Mouse (Mus musculus) stomach, postnatal 0 days (tissue): ENCODE data around the gene Rsph10b. TPM values are rescaled to one million over a fixed set of nuclear protein-coding genes. Genes with fewer than 3 reads are reported as not detected.

ENCODE experiments used
- ATAC-seq: fragments of 200-750 bp; cut with Nextera tagmentation; 2 replicates; pipeline ENCODE4 v1.8.0; 2017; ENCODE audit not compliant: low FRiP score, low TSS enrichment
- DNase-seq: peaks from one replicate; pipeline ENCODE4 v3.0.0-alpha.2; 2016; ENCODE audit warnings: low spot score
- H3K27ac ChIP-seq: fragments of 300-500 bp; sonication (generic); replicated peaks from 2 replicates; pipeline ENCODE4 v1.5.1; 2014; ENCODE audit warnings: mild to moderate bottlenecking, control low read depth
- H3K27me3 ChIP-seq: fragments of 300-500 bp; sonication (generic); 2 replicates; pipeline ENCODE4 v1.6.1; 2014; ENCODE audit warnings: low read length; ENCODE audit not compliant: control insufficient read depth, insufficient read depth
- H3K36me3 ChIP-seq: fragments of 300-500 bp; sonication (generic); 2 replicates; pipeline ENCODE4 v1.6.1; 2014; ENCODE audit warnings: low read length, mixed read lengths; ENCODE audit not compliant: control insufficient read depth, insufficient read depth
- H3K4me1 ChIP-seq: fragments of 300-500 bp; sonication (generic); replicated peaks from 2 replicates; pipeline ENCODE4 v1.6.1; 2014; ENCODE audit warnings: antibody characterized with exemption; ENCODE audit not compliant: control insufficient read depth, insufficient read depth
- H3K4me2 ChIP-seq: fragments of 300-500 bp; sonication (generic); replicated peaks from 2 replicates; pipeline ENCODE4 v1.6.1; 2014; ENCODE audit warnings: low read depth, mild to moderate bottlenecking, control low read depth, moderate library complexity
- H3K4me3 ChIP-seq: fragments of 300-500 bp; sonication (generic); 2 replicates; pipeline ENCODE4 v1.5.1; 2014; ENCODE audit warnings: low read depth, low read length, control low read depth
- H3K9ac ChIP-seq: fragments of 300-500 bp; sonication (generic); 2 replicates; pipeline ENCODE4 v1.6.1; 2014; ENCODE audit warnings: mild to moderate bottlenecking, low read length, control low read depth, mixed read lengths
- H3K9me3 ChIP-seq: fragments of 300-500 bp; sonication (generic); 2 replicates; pipeline ENCODE4 v1.6.1; 2016; ENCODE audit warnings: low read length; ENCODE audit not compliant: control insufficient read depth
- CTCF ChIP-seq: IDR thresholded peaks from 2 replicates; pipeline ENCODE4 v1.5.1; 2016; ENCODE audit warnings: antibody characterized with exemption, low read depth, mild to moderate bottlenecking, moderate library complexity
- EP300 ChIP-seq: optimal IDR thresholded peaks from 2 replicates; pipeline ENCODE3; 2016; ENCODE audit warnings: antibody characterized with exemption
- WGBS: fragments of 180-500 bp; shearing (Covaris S2); extraction: QIAGEN DNeasy Blood & Tissue Kit; methylation state at CpG from one replicate; pipeline ENCODE4 v1.1.7; 2014; 5-methylcytosine and 5-hydroxymethylcytosine counted together
- polyA plus RNA-seq: library from polyadenylated mRNA; unstranded; fragments of >200 nt; fragmentation: Nextera tagmentation; extraction: Ambion mirVana; gene quantifications from 2 replicates; pipeline ENCODE4 v1.2.1, GENCODE M21; 2015

The Rsph10b gene
- polyA plus RNA-seq, 1 experiment from 2014 or later = 0.19 TPM

DNA sequence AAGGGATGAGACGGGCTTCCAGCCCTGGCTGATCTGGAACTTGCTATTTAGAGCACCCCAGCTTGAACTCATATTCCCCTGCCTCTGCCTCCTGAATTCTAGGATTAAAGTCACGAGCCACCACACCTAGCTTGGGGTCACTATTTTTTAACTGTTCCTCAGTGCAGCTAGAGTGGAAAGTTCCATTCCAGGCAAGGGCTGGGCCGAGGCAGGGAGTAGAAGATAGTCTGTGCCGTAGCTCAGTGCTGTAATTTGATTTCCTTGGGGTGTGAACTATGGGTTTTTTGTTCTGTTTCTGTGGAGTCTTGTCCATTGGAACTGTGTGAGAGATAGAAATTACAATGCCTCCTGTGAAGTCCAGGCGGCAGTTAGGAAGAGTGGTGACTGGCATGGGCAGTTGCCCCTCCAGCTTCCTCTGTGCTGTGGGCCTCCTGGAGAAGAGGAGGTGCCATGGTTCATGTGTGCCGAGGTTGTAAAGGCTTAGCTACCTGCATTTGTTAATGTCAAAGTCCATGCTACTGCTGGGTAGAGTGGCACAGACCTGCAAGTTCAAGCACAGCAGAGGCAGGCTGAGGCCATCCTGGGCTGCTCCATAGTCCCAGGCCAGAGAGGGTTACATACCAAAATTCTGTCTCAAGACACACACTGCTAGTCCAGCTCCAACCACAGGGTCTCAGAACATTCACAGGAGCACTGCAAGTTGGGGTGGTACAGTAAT, 813 bp upstream of the Rsph10b start:
- H3K9me3 ChIP-seq = no peaks in the 10 kb centered on the region
- H3K27me3 ChIP-seq = no peaks in the 10 kb centered on the region
- peaks cover 3% of the 10 kb centered on the region; the same call in 1 of the 2 replicates for H3K36me3 ChIP-seq
- no peak overlapping the region for H3K27ac ChIP-seq
- H3K9ac ChIP-seq = no peak overlapping the region
- no peak for TF ChIP-seq CTCF
- TF ChIP-seq EP300 = no peak
- no peak overlapping the region for H3K4me3 ChIP-seq
- ATAC-seq (no peak), DNase-seq (no peak)
- H3K4me1 ChIP-seq = no peaks in the 10 kb centered on the region
- 78% methylated on average over 6 of the region's 6 CpGs for WGBS
- no peak overlapping the region for H3K4me2 ChIP-seq

DNA sequence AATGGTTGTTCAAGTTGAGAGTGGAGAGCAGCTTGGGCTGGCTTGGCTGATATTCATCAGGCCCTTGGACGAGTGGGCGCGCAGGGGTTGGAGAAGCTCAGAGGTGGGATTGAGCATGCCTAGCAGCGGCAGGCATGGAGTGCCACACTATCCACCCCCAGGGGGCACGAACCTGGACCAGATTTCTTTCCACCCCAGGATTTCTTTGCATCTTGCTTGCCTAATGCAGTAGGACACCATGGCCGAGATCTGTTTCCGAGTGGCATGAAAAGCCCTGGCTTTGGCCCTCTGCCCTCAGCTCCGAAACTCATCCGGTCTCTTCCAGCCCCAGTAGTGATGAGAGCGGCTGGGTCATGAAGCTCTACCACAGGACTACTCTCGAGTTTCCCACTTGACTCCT, 579 bp downstream of the Rsph10b start:
- Histone ChIP-seq H3K4me2 (no peak overlapping the region), H3K9me3 (no peaks in the 10 kb centered on the region), H3K9ac (no peak overlapping the region), H3K4me1 (no peaks in the 10 kb centered on the region), H3K27me3 (no peaks in the 10 kb centered on the region), H3K4me3 (no peak overlapping the region), H3K27ac (no peak overlapping the region), H3K36me3 (no peaks in the 10 kb centered on the region; the same call in 1 of the 2 replicates)
- no peak for ATAC-seq
- TF ChIP-seq EP300 (no peak), CTCF (no peak)
- 91% methylated on average over 11 of the region's 11 CpGs for WGBS
- DNase-seq = no peak

DNA sequence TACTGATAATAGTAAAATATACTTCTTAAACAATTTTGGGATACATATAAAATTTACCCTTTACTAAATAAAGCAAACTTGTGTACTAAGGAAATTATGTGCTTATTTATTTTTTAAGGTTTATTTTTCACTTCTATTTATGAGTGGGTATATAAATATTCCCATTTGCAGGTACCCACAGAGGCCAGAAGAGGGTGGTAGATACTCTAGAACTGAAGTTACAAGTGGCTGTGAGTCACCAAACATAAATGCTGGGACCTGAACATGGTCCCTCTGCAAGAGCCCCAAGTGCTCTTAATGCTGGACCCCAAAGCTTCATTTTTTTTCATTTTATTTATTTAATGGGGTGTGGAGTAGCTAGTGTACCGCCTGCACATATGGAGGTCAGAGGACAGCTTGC, 1.0 kb downstream of the Rsph10b start:
- WGBS = 50% methylated on average over 1 of the region's 1 CpGs
- Histone ChIP-seq H3K27me3 (no peaks in the 10 kb centered on the region), H3K9me3 (no peaks in the 10 kb centered on the region), H3K4me1 (no peaks in the 10 kb centered on the region), H3K36me3 (no peaks in the 10 kb centered on the region; the same call in 1 of the 2 replicates), H3K4me2 (no peak overlapping the region), H3K27ac (no peak overlapping the region), H3K4me3 (no peak overlapping the region), H3K9ac (no peak overlapping the region)
- no peak for ATAC-seq
- peak; percentile 41 for TF ChIP-seq CTCF
- no peak for TF ChIP-seq EP300
- DNase-seq = no peak

GRCm38 (mm10) chr5:143936156-143936555, 3.3 kb downstream of the Rsph10b start:
- no peak overlapping the region for H3K27ac ChIP-seq
- WGBS = 87% methylated on average over 9 of the region's 9 CpGs
- no peak for DNase-seq
- TF ChIP-seq EP300 = no peak
- TF ChIP-seq CTCF = no peak
- H3K36me3 ChIP-seq = no peaks in the 10 kb centered on the region
- no peak overlapping the region for H3K9ac ChIP-seq
- H3K4me3 ChIP-seq = no peak overlapping the region
- no peaks in the 10 kb centered on the region for H3K9me3 ChIP-seq
- ATAC-seq = no peak
- H3K27me3 ChIP-seq = no peaks in the 10 kb centered on the region
- no peaks in the 10 kb centered on the region for H3K4me1 ChIP-seq
- H3K4me2 ChIP-seq = no peak overlapping the region

- ATAC-seq = no peak
- WGBS = 17% methylated on average over 10 of the region's 10 CpGs
- Histone ChIP-seq H3K9ac (no peak overlapping the region), H3K27ac (no peak overlapping the region), H3K27me3 (no peaks in the 10 kb centered on the region), H3K4me1 (no peaks in the 10 kb centered on the region), H3K9me3 (no peaks in the 10 kb centered on the region), H3K4me3 (no peak overlapping the region), H3K36me3 (no peaks in the 10 kb centered on the region), H3K4me2 (0 out of 2 replicates have a peak overlapping the region, but pooled peaks have one; percentile 15)
- peak; percentile 27 for DNase-seq
- no peak for TF ChIP-seq CTCF
- no peak for TF ChIP-seq EP300
Measured at GRCm38 (mm10) chr5:143941588-143941987, 8.8 kb downstream of the Rsph10b start.

DNA sequence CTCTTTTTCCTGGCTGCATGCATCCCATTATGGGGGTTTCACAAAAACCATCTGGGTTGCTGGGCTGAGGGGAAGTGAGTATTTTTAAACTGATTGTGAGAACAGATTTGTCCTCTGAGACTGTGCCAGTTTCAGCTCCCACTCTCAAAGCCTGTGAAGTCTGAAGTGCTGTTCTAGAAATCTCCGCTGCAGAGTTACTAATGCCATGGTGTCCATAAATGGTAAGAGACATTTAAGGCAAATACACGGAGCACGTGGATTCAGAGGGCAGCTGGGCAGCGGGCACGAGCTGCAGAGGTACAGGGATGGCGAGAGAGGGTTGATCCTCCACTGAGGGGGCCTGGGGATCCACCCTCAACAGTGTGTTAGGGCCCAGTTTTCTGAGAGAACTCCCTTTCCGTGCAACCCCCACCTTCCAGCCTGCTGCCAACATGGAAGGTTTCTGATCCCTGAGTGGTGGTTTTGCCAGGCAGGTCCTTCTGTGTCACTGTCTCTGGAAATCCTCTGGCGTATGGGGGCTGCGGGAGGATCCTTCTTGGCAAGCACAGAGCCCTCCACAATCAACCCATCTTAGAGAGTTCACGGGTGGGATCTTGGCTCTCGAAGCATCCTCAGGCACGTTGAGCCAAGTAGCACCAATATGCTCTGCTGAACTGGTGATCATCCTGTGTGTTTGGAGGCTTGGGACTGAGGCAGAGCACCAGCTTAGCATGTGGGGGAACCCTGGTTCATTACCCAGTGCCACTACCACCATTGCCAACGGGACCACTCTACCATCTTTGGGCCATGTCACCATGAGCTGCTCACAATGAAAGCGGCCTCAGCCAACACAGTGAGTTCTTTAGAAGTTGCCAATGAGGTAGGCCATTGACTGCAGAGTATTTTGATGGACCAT, 10.6 kb downstream of the Rsph10b start:
- no peak overlapping the region for H3K9ac ChIP-seq
- WGBS = 77% methylated on average over 14 of the region's 14 CpGs
- no peaks in the 10 kb centered on the region for H3K36me3 ChIP-seq
- ATAC-seq = no peak
- H3K4me3 ChIP-seq = no peak overlapping the region
- no peaks in the 10 kb centered on the region for H3K9me3 ChIP-seq
- H3K4me1 ChIP-seq = no peaks in the 10 kb centered on the region
- DNase-seq = no peak
- TF ChIP-seq EP300 (no peak), CTCF (no peak)
- H3K4me2 ChIP-seq = no peak overlapping the region
- H3K27me3 ChIP-seq = no peaks in the 10 kb centered on the region
- H3K27ac ChIP-seq = no peak overlapping the region
